ENCODE assay signal across 8 mouse cellular contexts in genomic region chr8:125619336-125619906, GRCm38 (mm10). TPM values are rescaled to one million over a fixed set of nuclear protein-coding genes. Genes with fewer than 3 reads are reported as not detected.
DNase-seq lines count a peak whose midpoint lies in the region; ATAC-seq and TF ChIP-seq lines count a peak whose summit lies in the region.

No protein-coding gene starts in this region.

- DNase-seq in kidney, postnatal 0 days (ENCODE audit: low spot score) = peak; percentile 44
- no peak for DNase-seq in kidney, adult 11 months
- DNase-seq in adrenal gland, postnatal 25 days = peak; percentile 68
- DNase-seq in layer of hippocampus, adult 11-12 months (ENCODE audit: low spot score) = peak; percentile 30
- peak; percentile 43 to 61 for DNase-seq in lung, postnatal 4 days
- peak; percentile 45 to 54 for DNase-seq in right cerebral cortex, postnatal 10 days (ENCODE audit: low spot score in 2 of 2)

- H3K9ac ChIP-seq in kidney, postnatal 0 days (ENCODE audit: low read depth, low read length) = peak overlapping the region; percentile 37; the same call in 1 of the 2 replicates

- peaks cover 12% of the 10 kb centered on the region for H3K4me1 ChIP-seq in kidney, postnatal 0 days (replicated peaks; ENCODE audit: insufficient read depth, low read length)

- H3K9me3 ChIP-seq in kidney, postnatal 0 days (replicated peaks; ENCODE audit: low read length) = no peaks in the 10 kb centered on the region

- no peaks in the 10 kb centered on the region for H3K27me3 ChIP-seq in kidney, postnatal 0 days (ENCODE audit: insufficient read depth, low read length)

- TF ChIP-seq CTCF in kidney, postnatal 0 days (IDR thresholded peaks at IDR 0.05; ENCODE audit: low read depth) = peak; percentile 23; the same call in 1 of the 2 replicates

- no peaks in the 10 kb centered on the region for H3K36me3 ChIP-seq in kidney, postnatal 0 days (ENCODE audit: insufficient read depth, low read length)

- no peak for ATAC-seq in kidney, postnatal 0 days (replicated peaks; ENCODE audit: low FRiP score, low read depth)
- peak; percentile 38; the same call in 1 of the 2 replicates for ATAC-seq in frontal cortex, adult (ENCODE audit: low TSS enrichment)
- ATAC-seq in activated CD4-positive, CD25-positive, alpha-beta regulatory T cell, adult 4 months = no peak

- H3K4me3 ChIP-seq in kidney, postnatal 0 days (replicated peaks; ENCODE audit: low read depth, low read length) = no peak overlapping the region

- H3K4me2 ChIP-seq in kidney, postnatal 0 days (ENCODE audit: low read length) = no peak overlapping the region

- WGBS in kidney, postnatal 0 days = 51% methylated on average over 12 of the region's 12 CpGs

- peak overlapping the region; percentile 31; the same call in 1 of the 2 replicates for H3K27ac ChIP-seq in kidney, postnatal 0 days

RNA-seq across cellular contexts. Expression of gene Sipa1l2, which starts 49.8 kb away (rescaled TPM):
- 8.2 and 9.4 TPM in 2 replicates for polyA plus RNA-seq in kidney, postnatal 0 days (2015; fragmentation: Nextera tagmentation; extraction: Ambion mirVana)
- 54.5 and 79.1 TPM in 2 replicates for total RNA-seq in adrenal gland, postnatal 25 days (2021)
- polyA plus RNA-seq in activated CD4-positive, CD25-positive, alpha-beta regulatory T cell, adult 4 months (2017; shearing (Covaris generic)) = 1 to 10 TPM; 1.3 to 2.2 TPM

RNA-seq across cellular contexts. Expression of gene Map10, which starts 50.2 kb away (rescaled TPM):
- 4.7 and 5.3 TPM in 2 replicates for polyA plus RNA-seq in kidney, postnatal 0 days (2015; fragmentation: Nextera tagmentation; extraction: Ambion mirVana)
- 5.5 and 6.8 TPM in 2 replicates for total RNA-seq in adrenal gland, postnatal 25 days (2021)
- polyA plus RNA-seq in activated CD4-positive, CD25-positive, alpha-beta regulatory T cell, adult 4 months (2017; shearing (Covaris generic)) = under 1 TPM; 0.17 to 0.46 TPM
